Mouse (Mus musculus) ES-Bruce4 (cell line): ENCODE results near the gene Cd247. TPM values are rescaled to one million over a fixed set of nuclear protein-coding genes. Genes with fewer than 3 reads are reported as not detected.

Experiments used
- H3K27ac ChIP-seq: 2 replicates; pipeline ENCODE4 v1.5.1; 2012; ENCODE audit warnings: low read length, inconsistent platforms; ENCODE audit not compliant: insufficient read depth
- H3K27me3 ChIP-seq: 2 replicates; pipeline ENCODE4 v1.6.1; 2012; ENCODE audit warnings: mild to moderate bottlenecking, low read length, inconsistent platforms; ENCODE audit not compliant: control insufficient read depth, poor library complexity, insufficient read depth, severe bottlenecking
- H3K36me3 ChIP-seq: 2 replicates; pipeline ENCODE4 v1.6.1; 2012; ENCODE audit warnings: inconsistent platforms, mild to moderate bottlenecking, low read length, moderate library complexity; ENCODE audit not compliant: control insufficient read depth, poor library complexity, insufficient read depth, severe bottlenecking
- H3K4me1 ChIP-seq: one replicate; pipeline ENCODE4 v1.8.1; 2011; ENCODE audit warnings: low read length; ENCODE audit not compliant: control insufficient read depth, insufficient read depth
- H3K4me3 ChIP-seq: 2 replicates; pipeline ENCODE4 v1.5.1; 2011; ENCODE audit warnings: low read depth, mild to moderate bottlenecking, low read length
- H3K9ac ChIP-seq: 2 replicates; pipeline ENCODE4 v1.6.1; 2012; ENCODE audit warnings: low read depth, mild to moderate bottlenecking, inconsistent platforms; ENCODE audit not compliant: poor library complexity, severe bottlenecking
- H3K9me3 ChIP-seq: replicated peaks from 2 replicates; pipeline ENCODE4 v1.6.1; 2012; ENCODE audit warnings: mild to moderate bottlenecking, low read length, inconsistent platforms; ENCODE audit not compliant: control insufficient read depth, poor library complexity, insufficient read depth, severe bottlenecking
- CTCF ChIP-seq: IDR thresholded peaks from one replicate; pipeline ENCODE4 v1.8.1; 2011; ENCODE audit warnings: low read depth, low read length
- EP300 ChIP-seq: IDR thresholded peaks from 2 replicates; pipeline ENCODE4 v1.6.1; 2011; ENCODE audit warnings: low read depth, low read length; ENCODE audit not compliant: insufficient read depth
- POLR2A ChIP-seq: IDR thresholded peaks from one replicate; pipeline ENCODE4 v1.8.1; 2011; ENCODE audit warnings: low read length; ENCODE audit not compliant: insufficient read depth
- polyA plus RNA-seq: library from polyadenylated mRNA; stranded (reverse); fragments of >200 nt; gene quantifications from 2 replicates; pipeline ENCODE4 v1.2.4, GENCODE M21; 2011; ENCODE audit warnings: low read depth; ENCODE audit not compliant: missing spikeins, insufficient read depth, insufficient read length

The Cd247 gene
- polyA plus RNA-seq, 1 experiment, result not detected

- Histone ChIP-seq H3K4me1 (no peaks in the 10 kb centered on the region), H3K27me3 (no peaks in the 10 kb centered on the region), H3K9me3 (no peaks in the 10 kb centered on the region), H3K9ac (no peak overlapping the region), H3K36me3 (peaks cover 38% of the 10 kb centered on the region), H3K4me3 (no peak overlapping the region), H3K27ac (no peak overlapping the region)
- TF ChIP-seq POLR2A, result no peak
- no peak for TF ChIP-seq CTCF
- TF ChIP-seq EP300, result no peak
These were observed 121.0 kb downstream of the Cd247 start for GRCm38 (mm10) chr1:165909471-165909870.

GRCm38 (mm10) chr1:165913720-165914415, 125.4 kb downstream of the Cd247 start:
- H3K9me3 ChIP-seq, result no peaks in the 10 kb centered on the region
- H3K27me3 ChIP-seq, result no peaks in the 10 kb centered on the region
- no peaks in the 10 kb centered on the region for H3K4me1 ChIP-seq
- peaks cover 16% of the 10 kb centered on the region for H3K36me3 ChIP-seq
- TF ChIP-seq CTCF, result no peak
- no peak for TF ChIP-seq POLR2A
- no peak for TF ChIP-seq EP300
- H3K27ac ChIP-seq, result no peak overlapping the region
- H3K4me3 ChIP-seq, result no peak overlapping the region
- no peak overlapping the region for H3K9ac ChIP-seq

GRCm38 (mm10) chr1:165914416-165914801, 125.9 kb downstream of the Cd247 start:
- H3K4me1 ChIP-seq, result no peaks in the 10 kb centered on the region
- H3K4me3 ChIP-seq, result no peak overlapping the region
- peaks cover 14% of the 10 kb centered on the region for H3K36me3 ChIP-seq
- TF ChIP-seq CTCF (no peak), EP300 (no peak), POLR2A (no peak)
- no peaks in the 10 kb centered on the region for H3K9me3 ChIP-seq
- H3K27me3 ChIP-seq, result no peaks in the 10 kb centered on the region
- no peak overlapping the region for H3K9ac ChIP-seq
- no peak overlapping the region for H3K27ac ChIP-seq

- Histone ChIP-seq H3K27ac (no peak overlapping the region), H3K36me3 (peaks cover 7% of the 10 kb centered on the region), H3K27me3 (no peaks in the 10 kb centered on the region), H3K9me3 (no peaks in the 10 kb centered on the region), H3K9ac (no peak overlapping the region), H3K4me3 (no peak overlapping the region), H3K4me1 (no peaks in the 10 kb centered on the region)
- no peak for TF ChIP-seq POLR2A
- peak; percentile 8 for TF ChIP-seq CTCF
These were observed 132.5 kb downstream of the Cd247 start for GRCm38 (mm10) chr1:165921026-165921425.

GRCm38 (mm10) chr1:165922488-165922887, 134.0 kb downstream of the Cd247 start:
- no peaks in the 10 kb centered on the region for H3K27me3 ChIP-seq
- no peaks in the 10 kb centered on the region for H3K4me1 ChIP-seq
- H3K9ac ChIP-seq, result no peak overlapping the region
- TF ChIP-seq EP300 (no peak), CTCF (no peak), POLR2A (no peak)
- no peaks in the 10 kb centered on the region for H3K9me3 ChIP-seq
- no peak overlapping the region for H3K4me3 ChIP-seq
- H3K27ac ChIP-seq, result no peak overlapping the region
- no peaks in the 10 kb centered on the region for H3K36me3 ChIP-seq

- Histone ChIP-seq H3K9me3 (no peaks in the 10 kb centered on the region), H3K4me3 (no peak overlapping the region), H3K4me1 (no peaks in the 10 kb centered on the region), H3K27ac (no peak overlapping the region), H3K9ac (no peak overlapping the region), H3K27me3 (no peaks in the 10 kb centered on the region), H3K36me3 (no peaks in the 10 kb centered on the region)
- TF ChIP-seq CTCF (no peak), EP300 (no peak), POLR2A (no peak)
These were observed 136.7 kb downstream of the Cd247 start for GRCm38 (mm10) chr1:165925207-165925606.

Other genes with a start within 250 kb of the Cd247 start
- 119 and 122 TPM in 2 replicates for gene Mpzl1, start 154.1 kb upstream of the Cd247 start, polyA plus RNA-seq
- gene Rcsd1, start 78.9 kb upstream of the Cd247 start, polyA plus RNA-seq, result 2.0 and 2.7 TPM in 2 replicates
- 18.4 and 27.0 TPM in 2 replicates for gene Creg1, start 24.9 kb upstream of the Cd247 start, polyA plus RNA-seq
- gene Pou2f1, start 214.0 kb downstream of the Cd247 start, polyA plus RNA-seq, result 47.7 and 48.4 TPM in 2 replicates